Mouse (Mus musculus): ENCODE data around the gene Fam178b. TPM values are rescaled to one million over a fixed set of nuclear protein-coding genes. Genes with fewer than 3 reads are reported as not detected.

The Fam178b gene
- polyA plus RNA-seq, 1 experiment from 2014 or later: not detected

DNA sequence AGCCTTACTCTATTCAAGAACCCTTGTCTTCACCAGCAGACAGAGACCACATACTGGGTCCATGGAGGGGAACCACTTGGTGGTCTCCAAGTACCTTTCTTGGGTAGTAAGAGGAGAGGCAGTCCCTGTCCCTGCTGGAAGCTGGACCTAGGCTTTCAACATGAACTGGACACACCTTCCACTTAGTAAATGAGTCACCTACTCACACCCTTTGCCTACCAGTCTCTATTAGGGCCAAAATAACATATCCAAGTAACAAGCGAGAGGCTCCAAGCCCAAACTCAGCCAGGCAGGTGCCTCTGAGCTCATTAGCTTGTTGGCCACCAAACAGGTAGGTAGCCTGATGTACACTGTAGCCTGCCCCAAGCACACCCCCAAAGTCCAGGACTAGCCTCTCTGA is 25.6 kb upstream of the Fam178b start:
- ATAC-seq (ENCODE audit: insufficient read depth, low FRiP score, low TSS enrichment) (no peak), DNase-seq (ENCODE audit: low spot score) (no peak)
- Histone ChIP-seq H3K4me3 (ENCODE audit: low read depth, low read length) (peak overlapping the region; percentile 97), H3K4me2 (ENCODE audit: low read depth) (peak overlapping the region; percentile 90), H3K9ac (ENCODE audit: low read length) (peak overlapping the region; percentile 91), H3K4me1 (ENCODE audit: control insufficient read depth, insufficient read depth, low read length) (peaks cover 13% of the 10 kb centered on the region), H3K27ac (ENCODE audit: low read depth, low read length) (no peak overlapping the region), H3K36me3 (ENCODE audit: control insufficient read depth, insufficient read depth, low read length) (peaks cover 5% of the 10 kb centered on the region), H3K27me3 (ENCODE audit: control insufficient read depth, insufficient read depth, low read length) (no peaks in the 10 kb centered on the region), H3K9me3 (ENCODE audit: control insufficient read depth, low read length) (no peaks in the 10 kb centered on the region)
- WGBS: 94% methylated on average over 1 of the region's 1 CpGs

DNA sequence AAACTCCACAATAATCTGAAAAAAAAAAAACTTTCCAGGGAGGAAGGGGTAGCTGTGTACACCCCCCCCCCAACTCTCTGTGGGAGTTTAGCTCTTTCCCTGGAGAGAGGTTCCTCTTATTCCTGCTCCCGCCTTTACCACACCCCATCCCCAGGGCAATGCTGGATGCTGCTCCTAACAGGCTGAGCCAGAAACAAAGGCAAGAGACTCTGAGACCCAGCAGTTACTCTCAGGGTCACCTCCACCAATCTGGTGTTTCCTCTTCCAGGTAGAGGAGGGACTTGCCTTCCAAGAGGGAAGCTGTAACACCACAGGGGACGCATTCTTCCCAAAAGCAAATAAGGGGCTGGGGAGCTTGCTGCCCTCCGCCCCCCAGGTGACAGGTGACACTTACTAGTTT is 24.8 kb upstream of the Fam178b start:
- H3K9ac ChIP-seq (ENCODE audit: low read length): no peak overlapping the region
- DNase-seq (ENCODE audit: low spot score) (no peak), ATAC-seq (ENCODE audit: insufficient read depth, low FRiP score, low TSS enrichment) (no peak)
- H3K4me3 ChIP-seq (ENCODE audit: low read depth, low read length): no peak overlapping the region
- WGBS: 65% methylated on average over 3 of the region's 3 CpGs
- no peak overlapping the region for H3K27ac ChIP-seq (ENCODE audit: low read depth, low read length)
- H3K36me3 ChIP-seq (ENCODE audit: control insufficient read depth, insufficient read depth, low read length): peaks cover 7% of the 10 kb centered on the region
- no peak overlapping the region; the same call in 1 of the 2 replicates for H3K4me2 ChIP-seq (ENCODE audit: low read depth)
- no peaks in the 10 kb centered on the region for H3K27me3 ChIP-seq (ENCODE audit: control insufficient read depth, insufficient read depth, low read length)
- peaks cover 13% of the 10 kb centered on the region for H3K4me1 ChIP-seq (ENCODE audit: control insufficient read depth, insufficient read depth, low read length)
- H3K9me3 ChIP-seq (ENCODE audit: control insufficient read depth, low read length): no peaks in the 10 kb centered on the region

DNA sequence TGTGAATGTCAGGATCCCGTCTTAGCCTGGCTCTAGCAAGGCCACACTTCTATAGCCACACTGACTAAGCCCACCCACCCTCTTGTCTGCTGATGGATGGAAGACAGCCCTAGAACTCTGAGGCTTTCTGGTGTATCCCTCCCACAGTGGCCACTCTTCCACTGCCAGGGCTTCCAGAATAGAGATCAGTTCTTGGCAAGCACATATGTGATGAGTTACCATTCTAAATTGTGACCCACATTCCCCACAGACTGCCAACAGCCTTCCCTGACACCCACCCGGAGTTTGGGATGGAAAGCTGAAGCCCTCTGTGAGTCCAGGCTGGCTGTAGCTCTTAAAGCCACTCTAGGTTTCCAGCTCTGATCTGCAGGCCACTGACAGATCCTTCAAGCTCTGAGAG is 24.2 kb upstream of the Fam178b start:
- Histone ChIP-seq H3K27me3 (ENCODE audit: control insufficient read depth, insufficient read depth, low read length) (no peaks in the 10 kb centered on the region), H3K9ac (ENCODE audit: low read length) (no peak overlapping the region), H3K36me3 (ENCODE audit: control insufficient read depth, insufficient read depth, low read length) (peaks cover 7% of the 10 kb centered on the region), H3K27ac (ENCODE audit: low read depth, low read length) (no peak overlapping the region), H3K4me2 (ENCODE audit: low read depth) (no peak overlapping the region), H3K4me3 (ENCODE audit: low read depth, low read length) (no peak overlapping the region), H3K9me3 (ENCODE audit: control insufficient read depth, low read length) (no peaks in the 10 kb centered on the region), H3K4me1 (ENCODE audit: control insufficient read depth, insufficient read depth, low read length) (peaks cover 13% of the 10 kb centered on the region)
- WGBS: 90% methylated on average over 2 of the region's 2 CpGs
- DNase-seq (ENCODE audit: low spot score) (no peak), ATAC-seq (ENCODE audit: insufficient read depth, low FRiP score, low TSS enrichment) (no peak)

DNA sequence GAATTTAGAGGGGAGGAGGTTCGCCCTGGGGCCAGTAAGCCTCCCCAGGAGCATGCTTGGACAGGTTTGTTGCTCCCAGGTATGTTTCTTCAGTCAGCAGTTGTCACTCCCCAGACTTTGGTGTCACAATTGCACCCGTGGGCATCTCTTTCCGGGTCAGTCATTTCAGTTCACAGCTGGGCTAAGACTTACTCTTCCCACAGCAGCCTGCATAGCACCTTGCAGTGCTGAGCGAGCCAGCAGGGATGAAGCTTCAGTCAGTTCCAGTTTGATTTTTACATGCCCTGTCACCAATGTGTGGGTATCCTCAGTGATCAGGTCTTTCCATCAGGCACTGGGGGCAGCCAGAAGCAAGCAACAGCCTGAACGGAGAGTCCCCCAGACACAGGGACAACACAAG is 14.0 kb upstream of the Fam178b start:
- H3K27ac ChIP-seq (ENCODE audit: low read depth, low read length): no peak overlapping the region
- peaks cover 9% of the 10 kb centered on the region for H3K36me3 ChIP-seq (ENCODE audit: control insufficient read depth, insufficient read depth, low read length)
- no peak overlapping the region for H3K4me3 ChIP-seq (ENCODE audit: low read depth, low read length)
- no peak overlapping the region for H3K9ac ChIP-seq (ENCODE audit: low read length)
- H3K9me3 ChIP-seq (ENCODE audit: control insufficient read depth, low read length): no peaks in the 10 kb centered on the region
- no peak for ATAC-seq (ENCODE audit: insufficient read depth, low FRiP score, low TSS enrichment)
- no peak overlapping the region for H3K4me2 ChIP-seq (ENCODE audit: low read depth)
- 73% methylated on average over 5 of the region's 5 CpGs for WGBS
- H3K27me3 ChIP-seq (ENCODE audit: control insufficient read depth, insufficient read depth, low read length): no peaks in the 10 kb centered on the region
- DNase-seq (ENCODE audit: low spot score): no peak
- H3K4me1 ChIP-seq (ENCODE audit: control insufficient read depth, insufficient read depth, low read length): peaks cover 6% of the 10 kb centered on the region

DNA sequence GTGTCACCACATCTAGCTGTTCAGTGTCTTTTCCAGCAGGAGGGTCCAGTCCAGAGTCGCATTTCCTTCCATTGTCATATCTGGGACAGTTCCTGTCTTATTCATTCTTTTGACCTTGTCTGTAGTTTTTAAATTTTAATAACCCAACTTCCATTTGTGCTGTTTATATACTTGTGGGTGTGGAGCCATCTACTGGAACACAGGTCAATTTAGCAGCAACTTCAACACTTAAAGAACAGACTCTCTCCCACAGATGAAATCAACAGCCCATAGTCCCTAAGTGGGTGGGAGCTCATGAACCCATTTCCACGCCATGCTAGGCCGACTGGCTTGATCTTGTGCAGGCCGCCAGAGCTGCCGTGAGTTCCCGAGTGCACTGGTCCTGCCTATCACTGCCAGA is 13.4 kb upstream of the Fam178b start:
- Histone ChIP-seq H3K4me2 (ENCODE audit: low read depth) (no peak overlapping the region), H3K36me3 (ENCODE audit: control insufficient read depth, insufficient read depth, low read length) (peaks cover 6% of the 10 kb centered on the region)
- WGBS: 82% methylated on average over 6 of the region's 6 CpGs

DNA sequence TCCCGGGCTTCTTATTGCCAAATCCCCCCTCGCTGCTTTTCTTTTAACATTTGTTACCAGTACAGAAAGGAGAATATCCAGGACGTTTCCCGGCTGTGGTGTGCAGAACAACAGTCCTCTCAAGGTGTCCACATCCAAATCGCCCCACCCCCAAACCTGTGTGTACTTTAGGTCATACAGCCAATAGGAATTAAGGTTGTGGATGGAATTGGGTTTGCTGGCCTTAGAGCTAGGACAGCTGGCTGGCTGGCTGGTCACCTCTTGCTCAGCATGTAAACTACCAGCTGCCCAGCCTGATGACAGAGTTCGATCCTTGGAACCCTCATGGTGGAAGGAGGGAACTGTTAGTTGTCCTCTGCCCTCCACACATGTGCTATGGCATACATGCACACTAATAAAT is 11.9 kb upstream of the Fam178b start:
- H3K36me3 ChIP-seq (ENCODE audit: control insufficient read depth, insufficient read depth, low read length): peaks cover 4% of the 10 kb centered on the region; the same call in 1 of the 2 replicates
- H3K9me3 ChIP-seq (ENCODE audit: control insufficient read depth, low read length): no peaks in the 10 kb centered on the region
- no peak overlapping the region for H3K4me2 ChIP-seq (ENCODE audit: low read depth)
- H3K4me1 ChIP-seq (ENCODE audit: control insufficient read depth, insufficient read depth, low read length): peaks cover 7% of the 10 kb centered on the region
- ATAC-seq (ENCODE audit: insufficient read depth, low FRiP score, low TSS enrichment): no peak
- no peaks in the 10 kb centered on the region for H3K27me3 ChIP-seq (ENCODE audit: control insufficient read depth, insufficient read depth, low read length)
- H3K4me3 ChIP-seq (ENCODE audit: low read depth, low read length): no peak overlapping the region
- WGBS: 91% methylated on average over 6 of the region's 6 CpGs
- no peak overlapping the region for H3K9ac ChIP-seq (ENCODE audit: low read length)
- H3K27ac ChIP-seq (ENCODE audit: low read depth, low read length): no peak overlapping the region
- DNase-seq (ENCODE audit: low spot score): no peak

More for the DNA sequence above, 13.4 kb upstream of the Fam178b start:
- no peak for DNase-seq (ENCODE audit: low spot score)
- peaks cover 7% of the 10 kb centered on the region for H3K4me1 ChIP-seq (ENCODE audit: control insufficient read depth, insufficient read depth, low read length)
- no peak overlapping the region for H3K9ac ChIP-seq (ENCODE audit: low read length)
- H3K27me3 ChIP-seq (ENCODE audit: control insufficient read depth, insufficient read depth, low read length): no peaks in the 10 kb centered on the region
- H3K9me3 ChIP-seq (ENCODE audit: control insufficient read depth, low read length): no peaks in the 10 kb centered on the region
- no peak overlapping the region for H3K27ac ChIP-seq (ENCODE audit: low read depth, low read length)
- no peak overlapping the region for H3K4me3 ChIP-seq (ENCODE audit: low read depth, low read length)
- ATAC-seq (ENCODE audit: insufficient read depth, low FRiP score, low TSS enrichment): no peak

DNA sequence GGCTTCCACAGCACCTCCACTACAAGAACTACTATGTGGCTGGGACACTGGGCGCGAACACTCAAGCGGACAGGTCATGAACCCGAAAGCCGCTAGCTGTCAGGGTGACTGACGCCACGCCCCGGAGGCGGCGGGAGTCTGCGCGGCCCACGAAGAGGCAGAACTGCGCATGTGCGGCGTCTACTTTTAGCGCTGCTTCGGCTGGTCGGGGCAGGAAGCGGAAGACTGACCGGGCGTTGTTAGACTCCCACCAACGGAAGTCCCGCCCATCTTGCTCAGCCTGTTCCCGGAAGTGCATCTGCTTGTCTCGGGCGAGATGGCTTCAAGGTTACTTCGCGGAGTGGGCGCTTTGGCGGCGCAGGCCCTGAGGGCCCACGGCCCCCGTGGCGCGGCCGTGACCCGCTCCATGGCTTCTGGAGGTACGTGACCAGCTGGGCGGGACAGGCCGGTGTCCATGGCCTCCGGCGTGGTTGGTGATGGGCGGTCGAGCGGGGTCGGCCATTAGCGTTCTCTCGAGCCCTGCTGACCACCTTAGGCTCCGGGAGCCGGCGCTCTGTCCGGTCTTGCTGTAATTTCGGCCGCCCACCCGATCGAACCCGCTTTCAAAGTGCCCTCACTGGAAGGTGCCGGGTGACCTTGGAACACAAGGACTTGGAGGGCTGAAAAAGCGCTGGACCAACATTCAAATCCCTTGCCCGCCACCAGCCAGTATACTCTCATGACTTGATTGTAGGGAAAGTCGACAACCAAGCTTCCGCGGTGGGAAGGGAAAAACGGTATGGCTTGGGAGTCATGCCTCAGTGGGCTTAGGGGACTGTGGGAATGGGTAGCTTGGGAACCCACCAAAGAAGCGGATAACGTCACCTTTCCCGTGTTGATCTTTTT is 8.5 kb upstream of the Fam178b start, which contains the start of gene Cox5b:
Cox5b (plus strand) TSS at position 179 of the 885 bp plus-strand sequence.
- Histone ChIP-seq H3K4me2 (ENCODE audit: low read depth) (peak within 1 kb of the TSS; percentile 86), H3K27ac (ENCODE audit: low read depth, low read length) (no peak within 1 kb of the TSS), H3K9ac (ENCODE audit: low read length) (peak within 1 kb of the TSS; percentile 73), H3K9me3 (ENCODE audit: control insufficient read depth, low read length) (no peaks in the 10 kb centered on the region), H3K27me3 (ENCODE audit: control insufficient read depth, insufficient read depth, low read length) (no peaks in the 10 kb centered on the region), H3K36me3 (ENCODE audit: control insufficient read depth, insufficient read depth, low read length) (peaks cover 2% of the 10 kb centered on the region; the same call in 1 of the 2 replicates), H3K4me3 (ENCODE audit: low read depth, low read length) (peak within 1 kb of the TSS; percentile 87), H3K4me1 (ENCODE audit: control insufficient read depth, insufficient read depth, low read length) (peaks cover 7% of the 10 kb centered on the region)
- peak; percentile 98 for DNase-seq (ENCODE audit: low spot score)
- peak; percentile 95 for ATAC-seq (ENCODE audit: insufficient read depth, low FRiP score, low TSS enrichment)
- under 1% methylated on average over 63 of the region's 68 CpGs for WGBS

DNA sequence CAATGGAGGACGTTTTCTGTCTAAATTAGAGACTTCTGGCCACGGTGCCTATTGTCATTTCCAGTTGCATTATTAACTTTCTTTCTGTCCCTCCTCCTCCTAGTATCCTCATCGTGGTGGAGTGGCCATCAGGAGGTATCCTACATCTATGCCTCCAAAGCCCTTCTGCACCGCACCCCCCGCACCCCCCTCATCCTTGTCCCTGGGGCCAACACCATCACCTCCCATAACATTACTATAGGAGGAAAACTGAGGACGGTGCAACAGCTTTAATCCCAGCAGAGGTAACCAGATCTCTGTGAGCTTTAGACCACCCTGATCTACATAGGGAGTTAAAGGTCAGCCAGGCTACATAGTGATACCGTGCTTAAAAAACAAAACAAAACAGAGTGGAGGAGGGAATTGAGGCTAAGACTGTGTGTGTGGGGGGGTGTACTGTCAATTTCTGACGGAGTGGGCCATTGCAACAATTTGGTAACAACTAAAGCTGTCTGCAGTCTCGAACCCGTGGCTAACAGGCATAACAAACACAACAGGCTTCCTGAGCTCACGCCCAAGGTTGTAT is 7.8 kb upstream of the Fam178b start:
- Histone ChIP-seq H3K9me3 (ENCODE audit: control insufficient read depth, low read length) (no peaks in the 10 kb centered on the region), H3K4me2 (ENCODE audit: low read depth) (peak overlapping the region; percentile 45)

More for the DNA sequence above, 7.8 kb upstream of the Fam178b start:
- no peak for DNase-seq (ENCODE audit: low spot score)
- 64% methylated on average over 11 of the region's 11 CpGs for WGBS
- Histone ChIP-seq H3K36me3 (ENCODE audit: control insufficient read depth, insufficient read depth, low read length) (peaks cover 2% of the 10 kb centered on the region; the same call in 1 of the 2 replicates), H3K27me3 (ENCODE audit: control insufficient read depth, insufficient read depth, low read length) (no peaks in the 10 kb centered on the region), H3K27ac (ENCODE audit: low read depth, low read length) (no peak overlapping the region), H3K4me3 (ENCODE audit: low read depth, low read length) (peak overlapping the region; percentile 87), H3K4me1 (ENCODE audit: control insufficient read depth, insufficient read depth, low read length) (peaks cover 7% of the 10 kb centered on the region), H3K9ac (ENCODE audit: low read length) (no peak overlapping the region)
- peak; percentile 46; the same call in 1 of the 2 replicates for ATAC-seq (ENCODE audit: insufficient read depth, low FRiP score, low TSS enrichment)

Measured in neural tube, embryonic 11.5 days (tissue).